Mouse (Mus musculus) T-helper 17 cell (primary cell): Measurements from ENCODE around the gene Uxs1.

Experiments
- in situ Hi-C, 2 experiments: fragments of 300-600 bp; cut with MboI, MseI; formaldehyde crosslinking; loops; 1 replicate in 1 of 2; 2 replicates in 1 of 2; pipeline ENCODE4 v1.15.1; 2025; ENCODE audit warnings: high pct_unique_total_duplicates in 2 of 2

Gene Uxs1

DNA sequence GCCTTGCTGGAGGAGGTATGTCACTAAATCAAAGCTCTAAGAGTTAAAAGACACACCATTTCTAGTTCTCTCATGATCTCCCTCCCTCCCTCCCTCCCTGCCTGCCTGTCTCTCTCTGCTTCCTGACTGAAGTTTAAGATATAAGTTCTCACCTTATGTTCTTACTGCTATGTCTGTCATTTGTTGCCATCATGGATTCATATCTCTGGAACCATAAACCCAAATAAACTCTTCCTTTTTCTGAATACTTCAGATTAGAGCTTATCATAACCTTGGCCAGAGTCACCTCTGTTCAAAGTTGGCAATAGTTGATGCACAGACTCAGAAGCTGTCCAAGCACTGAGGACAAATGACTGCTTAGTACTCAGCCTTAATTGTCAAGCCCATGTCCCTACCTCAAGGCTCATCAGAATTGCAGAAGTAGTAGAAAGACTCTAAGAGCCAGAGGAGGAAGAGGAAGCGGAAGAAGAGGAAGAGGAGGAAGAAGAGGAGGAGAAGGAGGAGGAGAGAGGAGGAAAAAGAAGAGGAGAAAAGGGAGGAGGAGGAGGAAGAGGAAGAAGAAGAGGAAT is 23.6 kb downstream of the Uxs1 start:
- in situ Hi-C loops: no loop called here

- in situ Hi-C loops: no loop called here
Observed at GRCm38 (mm10) chr1:43798048-43798447, 29.6 kb downstream of the Uxs1 start.

- in situ Hi-C loops: no loop called here
Observed at GRCm38 (mm10) chr1:43789765-43790164, 37.8 kb downstream of the Uxs1 start.

DNA sequence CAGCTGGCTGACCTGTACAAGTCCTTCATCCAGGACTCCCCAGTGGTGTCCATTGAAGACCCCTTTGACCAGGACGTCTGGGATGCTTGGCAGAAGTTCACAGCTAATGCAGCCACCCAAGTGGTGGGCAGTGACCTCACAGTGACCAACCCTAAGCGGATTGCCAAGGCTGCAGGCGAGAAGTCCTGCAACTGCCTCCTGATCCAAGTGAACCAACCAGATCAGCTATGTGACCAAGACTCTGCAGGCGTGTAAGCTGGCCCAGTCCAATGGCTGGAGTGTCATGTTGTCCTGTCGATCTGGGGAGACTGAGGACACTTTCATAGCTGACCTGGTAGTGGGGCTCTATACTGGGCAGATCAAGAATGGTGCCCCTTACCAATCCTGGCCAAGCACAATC is 40.9 kb downstream of the Uxs1 start:
- in situ Hi-C loops: no loop called here

- in situ Hi-C loops: no loop called here
Observed at GRCm38 (mm10) chr1:43785316-43785715, 42.3 kb downstream of the Uxs1 start.

- in situ Hi-C loops: no loop called here
Observed at GRCm38 (mm10) chr1:43783186-43783585, 44.4 kb downstream of the Uxs1 start.

- in situ Hi-C loops: no loop called here
Observed at GRCm38 (mm10) chr1:43782680-43783079, 44.9 kb downstream of the Uxs1 start.

DNA sequence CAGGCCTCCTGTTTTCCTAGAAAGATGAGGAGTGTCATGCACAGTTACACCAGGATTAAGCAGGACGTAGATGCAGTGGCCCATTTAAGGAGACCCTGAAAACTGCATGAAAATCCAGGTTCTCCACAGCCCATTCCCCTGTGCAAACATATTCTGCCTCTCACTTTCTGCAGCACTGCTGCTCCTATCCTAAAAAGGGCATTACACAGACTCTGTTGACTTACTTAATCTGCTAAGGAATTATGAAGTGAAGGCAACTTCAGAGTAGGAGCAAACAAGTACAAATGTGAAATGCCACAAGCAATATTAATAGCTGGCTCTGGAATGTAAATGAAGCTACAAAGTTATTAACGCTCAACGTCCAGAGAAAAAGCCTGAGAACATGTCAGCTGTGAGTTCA is 45.9 kb downstream of the Uxs1 start:
- in situ Hi-C loops: no loop called here

- in situ Hi-C loops: no loop called here
Observed at GRCm38 (mm10) chr1:43781195-43781594, 46.4 kb downstream of the Uxs1 start.

GRCm38 (mm10) chr1:43776106-43776505 is 51.5 kb downstream of the Uxs1 start:
- in situ Hi-C loops: no loop called here

DNA sequence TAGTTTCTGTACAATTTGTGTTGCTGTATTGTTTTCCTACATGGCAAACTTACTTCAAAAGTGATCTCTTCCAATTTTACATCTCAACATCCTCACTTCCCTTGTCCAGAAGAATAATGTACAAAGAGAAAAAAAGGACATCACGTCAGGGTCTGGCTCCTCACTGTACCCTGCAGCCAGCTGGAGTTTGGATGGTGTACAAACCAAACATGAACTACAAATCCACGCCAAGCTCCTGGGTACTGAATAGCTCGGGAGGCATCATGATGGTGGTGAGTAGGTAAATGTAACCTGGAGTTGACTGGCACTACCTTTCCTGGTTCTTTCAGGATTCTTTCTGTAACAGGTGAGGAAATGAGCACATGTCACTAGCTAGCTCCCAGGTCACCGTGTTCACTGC is 53.5 kb downstream of the Uxs1 start:
- in situ Hi-C loops: no loop called here

DNA sequence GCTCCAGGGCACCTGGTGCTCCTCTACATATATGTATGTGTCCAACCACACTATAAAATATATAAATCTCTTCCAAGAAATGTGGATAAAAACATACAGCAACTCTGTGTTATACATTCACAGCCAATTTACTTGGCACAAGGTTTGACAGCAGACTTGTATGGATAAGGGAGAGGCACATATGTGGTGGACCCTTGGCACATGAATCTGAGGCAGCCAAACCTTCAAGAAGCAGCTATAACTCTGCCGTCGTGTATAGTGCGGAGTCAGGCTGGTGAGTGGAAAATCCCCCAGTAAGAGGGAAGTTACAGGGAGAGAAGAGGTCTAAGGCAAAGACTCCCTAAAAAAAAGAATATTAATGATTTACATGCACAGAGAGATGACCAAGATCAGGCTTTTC is 54.9 kb downstream of the Uxs1 start:
- in situ Hi-C loops: no loop called here

DNA sequence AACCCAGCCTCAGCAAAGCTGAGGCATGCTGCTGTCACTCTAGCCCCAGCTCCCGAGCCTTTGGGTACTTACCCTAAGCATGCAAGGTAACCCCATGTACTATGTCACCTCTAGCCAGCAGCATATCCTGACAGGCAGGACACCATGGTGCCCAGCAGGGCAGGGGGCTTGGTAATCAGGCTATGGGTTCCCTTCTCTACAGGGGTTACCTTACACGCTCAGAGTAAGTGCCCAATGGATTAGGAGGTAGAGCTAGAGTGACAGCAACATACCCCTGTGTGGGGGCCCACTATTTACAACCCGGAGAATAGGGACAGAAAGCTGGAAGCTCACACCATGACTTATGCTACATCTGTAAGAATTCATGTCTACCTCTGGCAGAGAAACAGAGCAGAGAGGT is 57.6 kb downstream of the Uxs1 start:
- in situ Hi-C loops: no loop called here

- in situ Hi-C loops: loop anchor here in 1 of 2 experiments (10.0 kb wide), 1 partner anchor 285 kb away; no protein-coding TSS in a partner anchor
Observed at GRCm38 (mm10) chr1:43769348-43769747, 58.3 kb downstream of the Uxs1 start.

GRCm38 (mm10) chr1:43768385-43768990 is 59.1 kb downstream of the Uxs1 start:
- in situ Hi-C loops: loop anchor here in 1 of 2 experiments (10.0 kb wide), 1 partner anchor 286 kb away; no protein-coding TSS in a partner anchor

DNA sequence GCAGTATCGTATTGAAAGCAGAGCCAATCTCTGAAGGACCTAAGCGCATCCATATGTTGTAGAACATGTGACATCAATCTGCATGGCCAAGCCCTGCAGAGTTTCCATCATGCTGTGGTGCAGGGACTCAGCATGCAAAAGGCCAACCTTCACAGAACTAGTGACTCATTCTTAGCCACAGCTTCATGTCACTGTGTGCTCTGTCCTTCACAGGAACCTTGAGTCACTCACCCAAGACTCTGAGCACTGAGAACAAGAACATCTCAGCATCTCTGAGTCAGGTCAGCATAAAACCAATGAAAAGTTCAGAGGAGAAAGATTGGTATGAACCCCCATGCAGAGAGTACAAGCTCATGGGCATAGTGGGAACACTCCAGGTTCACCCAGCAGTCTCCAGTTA is 61.3 kb downstream of the Uxs1 start:
- in situ Hi-C loops: loop anchor here in 1 of 2 experiments (10.0 kb wide), 1 partner anchor 288 kb away; no protein-coding TSS in a partner anchor

DNA sequence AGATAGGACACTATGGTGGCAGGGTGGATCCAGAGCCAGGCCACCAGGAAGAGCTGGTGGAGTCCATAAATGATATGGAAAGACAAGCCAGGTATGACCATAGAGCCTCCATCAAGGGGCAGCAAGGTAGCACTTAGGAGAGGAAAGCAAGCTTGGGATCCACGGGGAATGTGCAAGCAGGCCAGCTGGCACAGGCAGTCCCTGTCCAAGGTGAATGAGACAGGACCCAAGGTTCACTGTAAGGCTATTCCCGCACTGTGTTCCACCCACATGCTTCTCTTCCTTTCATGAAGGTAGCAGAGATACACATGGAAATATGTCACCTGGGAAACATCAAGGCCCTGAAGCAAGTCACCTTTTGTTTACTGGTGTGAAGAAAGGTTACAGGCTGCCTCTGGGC is 63.1 kb downstream of the Uxs1 start:
- in situ Hi-C loops: loop anchor here in 1 of 2 experiments (5.0 to 10.0 kb wide), 3 partner anchors 63 to 290 kb away; partner anchors contain the start of gene Uxs1

DNA sequence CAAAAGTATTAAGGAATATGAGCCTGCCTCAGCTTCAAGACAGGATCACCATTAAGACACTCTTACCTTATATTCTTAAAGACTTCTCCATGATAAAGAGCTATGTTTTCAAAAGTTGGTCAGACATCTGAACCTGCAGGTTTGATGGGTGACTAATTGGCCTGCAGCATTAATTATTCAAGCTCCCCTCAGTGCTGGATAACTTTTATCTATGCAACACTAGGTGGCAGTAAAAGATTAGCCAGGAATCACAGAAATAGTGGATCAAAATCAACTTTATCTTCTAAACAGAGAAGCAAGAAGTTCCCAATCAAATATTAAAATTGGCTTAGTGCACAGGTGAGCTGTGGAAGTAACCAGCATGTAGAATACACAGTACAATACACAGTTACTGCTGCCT is 67.5 kb downstream of the Uxs1 start:
- in situ Hi-C loops: loop anchor here in 1 of 2 experiments (5.0 to 10.0 kb wide), 3 partner anchors 67 to 295 kb away; partner anchors contain the start of gene Uxs1

DNA sequence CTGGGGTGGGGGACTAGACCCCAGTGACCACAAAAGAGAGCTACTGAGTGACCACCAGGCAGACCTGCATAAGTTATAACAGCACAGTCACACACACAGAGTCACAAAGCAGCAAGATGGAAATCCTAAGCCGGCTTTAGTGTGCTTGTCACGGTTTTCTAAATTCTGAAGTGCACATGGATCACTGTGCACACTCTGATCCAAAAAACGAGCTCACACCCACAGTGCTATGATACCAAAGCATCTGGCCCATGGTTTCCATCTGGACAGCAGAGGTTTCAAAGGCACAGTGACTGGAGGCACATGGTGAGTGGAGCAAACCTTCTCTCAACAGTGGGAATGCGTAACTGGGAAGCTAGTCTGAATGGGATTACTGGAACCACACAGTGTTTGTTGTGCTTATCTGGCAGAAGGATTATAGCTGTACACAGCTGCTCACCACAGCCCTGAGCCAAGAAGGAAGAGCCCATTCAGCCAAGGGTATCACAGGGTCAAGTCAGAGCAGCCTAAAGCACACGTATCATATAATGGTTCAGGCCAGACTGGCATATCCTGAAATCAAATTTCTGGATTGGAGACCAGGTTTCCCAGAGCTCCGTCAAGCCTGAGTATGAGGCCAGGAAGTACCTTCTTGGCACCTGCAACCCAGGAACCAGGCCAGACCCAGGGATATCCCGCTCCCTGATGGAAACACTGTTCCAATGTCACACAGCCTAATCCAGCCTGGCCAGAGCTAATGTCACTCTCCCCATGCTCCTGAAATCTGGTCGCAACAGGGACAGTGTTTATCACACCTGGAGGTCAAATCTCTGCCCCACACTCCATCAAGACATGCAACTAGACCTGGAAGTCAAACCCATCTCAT is 72.9 kb downstream of the Uxs1 start:
- in situ Hi-C loops: no loop called here

GRCm38 (mm10) chr1:43738519-43738894 is 89.1 kb downstream of the Uxs1 start:
- in situ Hi-C loops: loop anchor here in 1 of 2 experiments (25.0 kb wide), 1 partner anchor 451 kb away; no protein-coding TSS in a partner anchor

DNA sequence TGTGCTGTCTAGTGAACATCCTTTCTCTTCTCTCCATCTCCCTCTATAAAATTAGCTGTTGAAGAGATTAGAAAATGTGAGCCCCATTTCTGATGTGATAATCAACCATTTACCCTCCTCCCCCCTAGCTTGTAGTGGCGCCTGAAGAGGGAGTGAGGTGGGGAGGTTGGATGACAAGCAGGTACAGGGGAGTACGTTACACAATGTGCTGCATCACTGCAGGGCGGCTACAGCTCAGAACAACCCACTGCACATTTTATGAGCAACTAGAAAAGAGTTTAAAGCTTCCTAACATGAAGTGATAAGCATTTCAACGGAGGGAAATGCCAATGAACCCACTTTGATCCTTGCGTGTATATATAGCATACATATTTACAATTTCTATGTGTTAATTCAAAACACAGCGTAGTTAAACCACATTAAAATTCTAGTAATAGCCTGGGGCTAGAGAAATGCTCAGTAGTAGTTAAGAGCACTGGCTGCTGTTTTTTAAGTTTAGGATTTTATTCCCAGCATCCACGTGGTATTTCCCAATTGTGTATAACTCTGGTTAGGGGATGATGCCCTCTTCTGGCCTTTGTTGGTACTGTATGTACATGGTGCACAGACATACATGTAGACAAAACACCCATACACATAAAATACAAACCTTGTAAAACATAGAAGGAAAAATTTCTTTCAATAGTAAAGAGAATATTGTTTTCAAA is 89.6 kb downstream of the Uxs1 start:
- in situ Hi-C loops: loop anchor here in 1 of 2 experiments (25.0 kb wide), 1 partner anchor 451 kb away; no protein-coding TSS in a partner anchor
